Mouse (Mus musculus): Measurements from ENCODE around the gene Lamc1.

GRCm38 (mm10) chr1:153285188-153285587, 47.4 kb downstream of the Lamc1 start:
- no peak for TF ChIP-seq CTCF (IDR thresholded peaks at IDR 0.05 in 2 of 3, conservative IDR thresholded peaks at IDR 0.05 in 1 of 3; ENCODE audit: control insufficient read depth in 1 of 3, insufficient read depth in 1 of 3, low read depth in 2 of 3, low read length in 3 of 3, poor library complexity in 1 of 3, severe bottlenecking in 1 of 3)
- 0 out of 2 replicates have a peak, but pooled peaks have one; percentile 38 for TF ChIP-seq TCF12 (IDR thresholded peaks at IDR 0.05; ENCODE audit: low read depth, low read length)
- no peak for TF ChIP-seq MXI1 (IDR thresholded peaks at IDR 0.05; ENCODE audit: low read depth, low read length)
- TF ChIP-seq POLR2AphosphoS2 (IDR thresholded peaks at IDR 0.05; ENCODE audit: low read length): no peak
- TF ChIP-seq POLR2A (IDR thresholded peaks at IDR 0.05; ENCODE audit: control insufficient read depth in 1 of 2, insufficient read depth in 1 of 2, low read depth in 1 of 2, low read length in 2 of 2, poor library complexity in 1 of 2): no peak
- no peak for TF ChIP-seq MYC (IDR thresholded peaks at IDR 0.05; ENCODE audit: low read depth, low read length)
- TF ChIP-seq MYB (IDR thresholded peaks at IDR 0.05; ENCODE audit: low read depth, low read length): no peak

All from MEL (cell line).